Mouse (Mus musculus) hindbrain, embryonic 12.5 days (tissue): Measurements from ENCODE around the gene Vezt. TPM values are rescaled to one million over a fixed set of nuclear protein-coding genes. Genes with fewer than 3 reads are reported as not detected.

Experiments used
- ATAC-seq: fragments of 200-750 bp; cut with Nextera tagmentation; 2 replicates; pipeline ENCODE4 v1.8.0; 2017; ENCODE audit warnings: moderate TSS enrichment; ENCODE audit not compliant: low FRiP score
- H3K27ac ChIP-seq: fragments of 300-500 bp; sonication (generic); 2 replicates; pipeline ENCODE4 v1.5.1; 2016; ENCODE audit warnings: mild to moderate bottlenecking
- H3K27me3 ChIP-seq: fragments of 300-500 bp; sonication (generic); 2 replicates; pipeline ENCODE4 v1.6.1; 2016; ENCODE audit warnings: mild to moderate bottlenecking
- H3K36me3 ChIP-seq: fragments of 300-500 bp; sonication (generic); 2 replicates; pipeline ENCODE4 v1.6.1; 2016; ENCODE audit warnings: mild to moderate bottlenecking
- H3K4me1 ChIP-seq: fragments of 300-500 bp; sonication (generic); 2 replicates; pipeline ENCODE4 v1.6.1; 2016
- H3K4me2 ChIP-seq: fragments of 300-500 bp; sonication (generic); replicated peaks from 2 replicates; pipeline ENCODE4 v1.6.1; 2016; ENCODE audit warnings: mild to moderate bottlenecking
- H3K4me3 ChIP-seq: fragments of 300-500 bp; sonication (generic); 2 replicates; pipeline ENCODE4 v1.5.1; 2016; ENCODE audit warnings: mild to moderate bottlenecking
- H3K9ac ChIP-seq: fragments of 300-500 bp; sonication (generic); 2 replicates; pipeline ENCODE4 v1.6.1; 2016; ENCODE audit warnings: mild to moderate bottlenecking, moderate library complexity
- H3K9me3 ChIP-seq: fragments of 300-500 bp; sonication (generic); replicated peaks from 2 replicates; pipeline ENCODE4 v1.6.1; 2016; ENCODE audit warnings: mild to moderate bottlenecking
- WGBS: fragments of 180-500 bp; shearing (Covaris S2); methylation state at CpG from one replicate; pipeline ENCODE4 v1.1.7; 2016; 5-methylcytosine and 5-hydroxymethylcytosine counted together
- polyA plus RNA-seq: library from polyadenylated mRNA; unstranded; fragments of >200 nt; fragmentation: Nextera tagmentation; extraction: Ambion mirVana; gene quantifications from 2 replicates; pipeline ENCODE4 v1.2.1, GENCODE M21; 2016

Vezt gene
- polyA plus RNA-seq, 1 experiment from 2014 or later = 58.1 TPM

GRCm38 (mm10) chr10:93944241-93944640 lies 91.4 kb downstream of the Vezt start:
- H3K4me2 ChIP-seq = no peak overlapping the region
- 61% methylated on average over 5 of the region's 5 CpGs for WGBS
- ATAC-seq = no peak
- H3K27ac ChIP-seq = no peak overlapping the region
- no peaks in the 10 kb centered on the region for H3K36me3 ChIP-seq
- H3K9me3 ChIP-seq = no peaks in the 10 kb centered on the region
- H3K4me3 ChIP-seq = no peak overlapping the region
- no peaks in the 10 kb centered on the region for H3K4me1 ChIP-seq
- H3K27me3 ChIP-seq = no peaks in the 10 kb centered on the region
- no peak overlapping the region for H3K9ac ChIP-seq

GRCm38 (mm10) chr10:93940279-93940678 lies 95.3 kb downstream of the Vezt start:
- no peak for ATAC-seq

GRCm38 (mm10) chr10:93939676-93940075 lies 95.9 kb downstream of the Vezt start:
- Histone ChIP-seq H3K9me3 (no peaks in the 10 kb centered on the region), H3K9ac (no peak overlapping the region), H3K4me2 (no peak overlapping the region), H3K36me3 (no peaks in the 10 kb centered on the region), H3K27ac (no peak overlapping the region), H3K4me3 (no peak overlapping the region), H3K4me1 (no peaks in the 10 kb centered on the region), H3K27me3 (no peaks in the 10 kb centered on the region)
- no peak for ATAC-seq
- 86% methylated on average over 8 of the region's 8 CpGs for WGBS

More at GRCm38 (mm10) chr10:93940279-93940678, 95.3 kb downstream of the Vezt start:
- WGBS = 79% methylated on average over 5 of the region's 5 CpGs
- Histone ChIP-seq H3K27me3 (no peaks in the 10 kb centered on the region), H3K27ac (no peak overlapping the region), H3K9me3 (no peaks in the 10 kb centered on the region), H3K4me3 (no peak overlapping the region), H3K4me1 (no peaks in the 10 kb centered on the region), H3K4me2 (no peak overlapping the region), H3K9ac (no peak overlapping the region), H3K36me3 (no peaks in the 10 kb centered on the region)

GRCm38 (mm10) chr10:93938844-93939271 lies 96.8 kb downstream of the Vezt start:
- 90% methylated on average over 20 of the region's 20 CpGs for WGBS
- peaks cover 3% of the 10 kb centered on the region; the same call in 1 of the 2 replicates for H3K4me1 ChIP-seq
- no peaks in the 10 kb centered on the region for H3K9me3 ChIP-seq
- no peaks in the 10 kb centered on the region for H3K36me3 ChIP-seq
- no peak overlapping the region for H3K4me3 ChIP-seq
- no peak overlapping the region for H3K9ac ChIP-seq
- no peaks in the 10 kb centered on the region for H3K27me3 ChIP-seq
- no peak overlapping the region for H3K4me2 ChIP-seq
- ATAC-seq = no peak
- no peak overlapping the region for H3K27ac ChIP-seq

GRCm38 (mm10) chr10:93933980-93934379 lies 101.6 kb downstream of the Vezt start:
- H3K27ac ChIP-seq = no peak overlapping the region
- 71% methylated on average over 9 of the region's 9 CpGs for WGBS
- ATAC-seq = no peak
- H3K4me1 ChIP-seq = peaks cover 3% of the 10 kb centered on the region; the same call in 1 of the 2 replicates
- H3K27me3 ChIP-seq = 0 out of 2 replicates have a peak, but pooled peaks cover 2% of the 10 kb centered on the region
- H3K9ac ChIP-seq = no peak overlapping the region
- no peak overlapping the region for H3K4me3 ChIP-seq
- no peak overlapping the region for H3K4me2 ChIP-seq
- H3K9me3 ChIP-seq = no peaks in the 10 kb centered on the region
- H3K36me3 ChIP-seq = no peaks in the 10 kb centered on the region

GRCm38 (mm10) chr10:93932861-93933260 lies 102.8 kb downstream of the Vezt start:
- no peaks in the 10 kb centered on the region for H3K36me3 ChIP-seq
- H3K4me1 ChIP-seq = peaks cover 3% of the 10 kb centered on the region; the same call in 1 of the 2 replicates
- H3K27me3 ChIP-seq = 0 out of 2 replicates have a peak, but pooled peaks cover 2% of the 10 kb centered on the region
- 72% methylated on average over 5 of the region's 5 CpGs for WGBS
- H3K9me3 ChIP-seq = no peaks in the 10 kb centered on the region
- no peak overlapping the region for H3K27ac ChIP-seq
- no peak overlapping the region for H3K4me3 ChIP-seq
- no peak for ATAC-seq
- H3K4me2 ChIP-seq = no peak overlapping the region
- no peak overlapping the region for H3K9ac ChIP-seq

GRCm38 (mm10) chr10:93932020-93932419 lies 103.6 kb downstream of the Vezt start:
- Histone ChIP-seq H3K27ac (no peak overlapping the region), H3K9me3 (no peaks in the 10 kb centered on the region), H3K4me1 (peaks cover 3% of the 10 kb centered on the region; the same call in 1 of the 2 replicates), H3K4me3 (no peak overlapping the region), H3K36me3 (no peaks in the 10 kb centered on the region), H3K4me2 (no peak overlapping the region), H3K27me3 (0 out of 2 replicates have a peak, but pooled peaks cover 2% of the 10 kb centered on the region), H3K9ac (no peak overlapping the region)
- ATAC-seq = no peak
- WGBS = 78% methylated on average over 5 of the region's 5 CpGs

GRCm38 (mm10) chr10:93931431-93931830 lies 104.2 kb downstream of the Vezt start:
- Histone ChIP-seq H3K9me3 (no peaks in the 10 kb centered on the region), H3K4me2 (no peak overlapping the region), H3K27ac (no peak overlapping the region), H3K4me3 (no peak overlapping the region), H3K36me3 (no peaks in the 10 kb centered on the region), H3K4me1 (peaks cover 3% of the 10 kb centered on the region; the same call in 1 of the 2 replicates), H3K27me3 (0 out of 2 replicates have a peak, but pooled peaks cover 2% of the 10 kb centered on the region), H3K9ac (no peak overlapping the region)
- 79% methylated on average over 9 of the region's 9 CpGs for WGBS
- no peak for ATAC-seq

GRCm38 (mm10) chr10:93930236-93930824 lies 105.3 kb downstream of the Vezt start:
- H3K36me3 ChIP-seq = no peaks in the 10 kb centered on the region
- peaks cover 3% of the 10 kb centered on the region; the same call in 1 of the 2 replicates for H3K4me1 ChIP-seq
- 0 out of 2 replicates have a peak, but pooled peaks cover 2% of the 10 kb centered on the region for H3K27me3 ChIP-seq
- H3K4me3 ChIP-seq = no peak overlapping the region
- no peak overlapping the region for H3K9ac ChIP-seq
- no peak overlapping the region for H3K4me2 ChIP-seq
- no peaks in the 10 kb centered on the region for H3K9me3 ChIP-seq
- 81% methylated on average over 4 of the region's 4 CpGs for WGBS
- H3K27ac ChIP-seq = no peak overlapping the region
- no peak for ATAC-seq

- ATAC-seq = no peak
Measured at GRCm38 (mm10) chr10:93924666-93925065, 111.0 kb downstream of the Vezt start.

GRCm38 (mm10) chr10:93921160-93921559 lies 114.5 kb downstream of the Vezt start:
- Histone ChIP-seq H3K27me3 (no peaks in the 10 kb centered on the region), H3K9ac (no peak overlapping the region), H3K36me3 (no peaks in the 10 kb centered on the region), H3K4me1 (0 out of 2 replicates have a peak, but pooled peaks cover 2% of the 10 kb centered on the region), H3K4me3 (no peak overlapping the region), H3K9me3 (no peaks in the 10 kb centered on the region), H3K27ac (no peak overlapping the region), H3K4me2 (no peak overlapping the region)
- 100% methylated on average over 4 of the region's 4 CpGs for WGBS
- ATAC-seq = no peak

More at GRCm38 (mm10) chr10:93924666-93925065, 111.0 kb downstream of the Vezt start:
- H3K4me1 ChIP-seq = no peaks in the 10 kb centered on the region
- no peak overlapping the region for H3K9ac ChIP-seq
- no peaks in the 10 kb centered on the region for H3K9me3 ChIP-seq
- no peaks in the 10 kb centered on the region for H3K27me3 ChIP-seq
- no peak overlapping the region for H3K27ac ChIP-seq
- H3K36me3 ChIP-seq = no peaks in the 10 kb centered on the region
- H3K4me3 ChIP-seq = no peak overlapping the region
- H3K4me2 ChIP-seq = no peak overlapping the region
- WGBS = 82% methylated on average over 5 of the region's 5 CpGs

GRCm38 (mm10) chr10:93919227-93919626 lies 116.4 kb downstream of the Vezt start:
- Histone ChIP-seq H3K36me3 (no peaks in the 10 kb centered on the region), H3K4me3 (no peak overlapping the region), H3K9me3 (no peaks in the 10 kb centered on the region), H3K9ac (no peak overlapping the region), H3K27ac (no peak overlapping the region), H3K4me1 (0 out of 2 replicates have a peak, but pooled peaks cover 6% of the 10 kb centered on the region), H3K27me3 (no peaks in the 10 kb centered on the region), H3K4me2 (no peak overlapping the region)
- no peak for ATAC-seq
- 77% methylated on average over 13 of the region's 13 CpGs for WGBS

GRCm38 (mm10) chr10:93918701-93919100 lies 116.9 kb downstream of the Vezt start:
- Histone ChIP-seq H3K9ac (no peak overlapping the region), H3K4me1 (0 out of 2 replicates have a peak, but pooled peaks cover 6% of the 10 kb centered on the region), H3K27ac (no peak overlapping the region), H3K4me2 (no peak overlapping the region), H3K36me3 (no peaks in the 10 kb centered on the region), H3K4me3 (no peak overlapping the region), H3K9me3 (no peaks in the 10 kb centered on the region), H3K27me3 (no peaks in the 10 kb centered on the region)
- WGBS = 65% methylated on average over 6 of the region's 6 CpGs
- ATAC-seq = no peak
